Mouse (Mus musculus): Measurements from ENCODE around the gene Gpr4.

DNA sequence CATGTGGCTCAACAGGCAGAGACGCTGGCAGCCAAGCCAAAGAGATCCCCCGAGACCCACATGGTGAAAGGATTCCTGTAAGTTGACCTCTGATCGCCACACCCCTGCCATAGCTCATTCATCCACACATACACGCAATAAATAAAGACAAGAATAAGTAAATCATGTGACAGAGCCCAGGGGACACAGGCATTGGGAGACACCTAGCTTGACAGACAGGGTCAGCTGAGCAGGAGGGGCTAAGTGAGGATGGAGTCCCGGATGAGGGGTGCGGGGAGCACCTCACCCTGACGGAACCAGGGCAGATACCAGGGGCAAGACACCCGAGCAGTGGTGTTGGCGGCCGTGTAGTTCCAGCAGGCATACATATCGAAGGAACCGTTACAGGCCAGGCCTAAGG, 48.6 kb upstream of the Gpr4 start:
- TF ChIP-seq CTCF (IDR thresholded peaks at IDR 0.05 in 2 of 3, conservative IDR thresholded peaks at IDR 0.05 in 1 of 3; ENCODE audit: control insufficient read depth in 1 of 3, insufficient read depth in 1 of 3, low read depth in 2 of 3, low read length in 3 of 3, poor library complexity in 1 of 3, severe bottlenecking in 1 of 3) (no peak), E2F4 (IDR thresholded peaks at IDR 0.05; ENCODE audit: borderline replicate concordance, low read depth, low read length) (no peak), POLR2A (IDR thresholded peaks at IDR 0.05; ENCODE audit: control insufficient read depth in 1 of 2, insufficient read depth in 1 of 2, low read depth in 1 of 2, low read length in 2 of 2, poor library complexity in 1 of 2) (no peak), BHLHE40 (IDR thresholded peaks at IDR 0.05; ENCODE audit: borderline replicate concordance, low read depth, low read length) (no peak), JUND (IDR thresholded peaks at IDR 0.05; ENCODE audit: low read depth, low read length) (no peak), SIN3A (IDR thresholded peaks at IDR 0.05; ENCODE audit: low read length) (no peak), HCFC1 (IDR thresholded peaks at IDR 0.05; ENCODE audit: low read depth, low read length) (no peak), MAFK (IDR thresholded peaks at IDR 0.05; ENCODE audit: borderline replicate concordance, low read depth, low read length) (no peak), UBTF (IDR thresholded peaks at IDR 0.05; ENCODE audit: borderline replicate concordance, insufficient read depth, low read depth, low read length) (no peak)
